Mouse (Mus musculus) right cerebral cortex, adult 2 months (tissue): ENCODE data around the gene Defb41.
A peak's percentile ranks its signal among the peaks of the same experiment; 100 is the strongest.
"Not testable (repeated sequence)": the region's sequence is repeated elsewhere in the genome, so short reads cannot be mapped to it uniquely, and the experiment has no call there.

Source experiments
- DNase-seq, 2 experiments: peaks; one replicate each; pipeline ENCODE4 v3.0.0; 2021 to 2022; ENCODE audit warnings: low spot score in 2 of 2

Defb41 gene

DNA sequence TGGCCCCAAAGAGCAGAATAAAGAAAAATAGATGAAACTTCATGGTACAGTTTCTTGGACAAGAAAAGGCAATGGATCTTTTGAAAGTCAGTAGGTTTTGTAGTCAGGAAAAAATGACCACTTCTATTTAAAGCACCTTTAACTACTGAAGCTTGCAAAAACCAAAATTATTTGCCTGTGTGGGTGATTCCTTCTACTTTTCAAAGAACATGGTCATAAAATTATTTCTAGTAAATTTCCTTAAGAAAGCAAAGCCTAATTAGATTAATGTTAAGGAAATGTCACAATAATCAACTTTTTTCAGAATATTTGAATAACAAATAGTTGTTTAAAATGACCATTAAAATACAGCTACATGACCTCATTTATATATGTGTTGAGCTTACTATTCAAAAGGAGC lies at the start of gene Defb41:
TSS of gene Defb41 (minus strand) at position 101 of the 400 bp plus-strand sequence.
- DNase-seq, result no peak

GRCm38 (mm10) chr1:18308474-18308829 lies 43.5 kb upstream of the Defb41 start:
- no peak for DNase-seq

GRCm38 (mm10) chr1:18307545-18308473 lies 42.9 kb upstream of the Defb41 start:
- DNase-seq, result no peak

- no peak for DNase-seq
These were observed 27.6 kb upstream of the Defb41 start for GRCm38 (mm10) chr1:18292515-18292914.

DNA sequence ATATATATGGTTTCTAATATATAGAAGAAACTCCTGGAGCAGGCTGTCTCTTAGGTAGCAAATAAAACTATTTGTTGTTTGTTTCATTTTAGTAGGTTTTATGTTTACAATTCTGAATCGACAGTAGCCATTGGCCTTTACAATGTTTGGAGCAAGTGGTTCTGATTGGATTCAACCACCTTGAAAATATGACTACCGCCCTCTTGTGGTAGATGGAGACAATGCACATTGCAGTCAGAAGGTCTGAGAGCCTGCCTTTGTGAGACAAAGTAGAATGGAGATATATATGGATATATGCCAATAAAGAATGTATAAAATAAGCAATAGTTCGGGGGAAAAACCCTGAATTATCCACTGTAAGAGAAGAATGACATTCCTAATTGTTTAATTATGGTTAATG lies 23.9 kb upstream of the Defb41 start:
- peak in 1 of 2 experiments; percentile 16 for DNase-seq

DNA sequence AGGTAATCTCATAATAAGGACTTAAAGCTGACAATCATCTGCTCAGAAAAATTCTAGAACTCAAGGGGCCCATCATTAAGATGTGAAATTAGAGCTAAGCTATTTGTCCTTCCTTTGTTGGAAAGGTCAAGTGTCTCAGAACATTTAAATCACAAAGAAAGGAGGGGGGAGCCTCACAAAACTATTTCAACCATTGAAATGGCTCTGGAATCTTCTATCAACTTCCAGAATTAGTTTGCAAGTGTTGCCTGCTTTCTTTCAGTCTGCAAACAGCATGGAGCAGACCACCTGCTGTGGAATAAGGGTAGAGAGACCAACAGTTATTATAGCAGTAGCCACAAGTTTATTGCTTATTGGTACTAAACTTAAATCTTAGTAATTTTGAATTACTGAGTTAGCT lies 22.4 kb upstream of the Defb41 start:
- no peak for DNase-seq

- no peak for DNase-seq
These were observed 6.2 kb upstream of the Defb41 start for GRCm38 (mm10) chr1:18271095-18271494.

DNA sequence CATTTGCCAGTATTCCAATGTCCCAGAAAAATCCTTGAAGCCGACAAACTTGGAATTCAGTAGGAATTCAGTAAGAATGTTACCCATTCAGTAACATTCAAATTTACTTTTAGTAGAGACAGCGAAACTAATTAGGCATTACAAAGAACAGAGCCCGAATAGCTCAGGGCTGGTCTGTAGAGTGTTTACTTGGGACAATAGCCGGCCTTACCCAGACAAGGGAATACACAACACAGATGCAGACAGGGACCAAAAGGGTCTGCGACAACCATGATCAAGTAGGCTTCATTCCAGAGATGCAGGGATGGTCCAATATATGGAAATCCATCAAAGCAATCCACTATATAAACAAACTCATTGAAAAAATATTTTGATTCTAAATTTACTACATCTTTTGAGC lies 3.9 kb upstream of the Defb41 start:
- DNase-seq, result no peak

DNA sequence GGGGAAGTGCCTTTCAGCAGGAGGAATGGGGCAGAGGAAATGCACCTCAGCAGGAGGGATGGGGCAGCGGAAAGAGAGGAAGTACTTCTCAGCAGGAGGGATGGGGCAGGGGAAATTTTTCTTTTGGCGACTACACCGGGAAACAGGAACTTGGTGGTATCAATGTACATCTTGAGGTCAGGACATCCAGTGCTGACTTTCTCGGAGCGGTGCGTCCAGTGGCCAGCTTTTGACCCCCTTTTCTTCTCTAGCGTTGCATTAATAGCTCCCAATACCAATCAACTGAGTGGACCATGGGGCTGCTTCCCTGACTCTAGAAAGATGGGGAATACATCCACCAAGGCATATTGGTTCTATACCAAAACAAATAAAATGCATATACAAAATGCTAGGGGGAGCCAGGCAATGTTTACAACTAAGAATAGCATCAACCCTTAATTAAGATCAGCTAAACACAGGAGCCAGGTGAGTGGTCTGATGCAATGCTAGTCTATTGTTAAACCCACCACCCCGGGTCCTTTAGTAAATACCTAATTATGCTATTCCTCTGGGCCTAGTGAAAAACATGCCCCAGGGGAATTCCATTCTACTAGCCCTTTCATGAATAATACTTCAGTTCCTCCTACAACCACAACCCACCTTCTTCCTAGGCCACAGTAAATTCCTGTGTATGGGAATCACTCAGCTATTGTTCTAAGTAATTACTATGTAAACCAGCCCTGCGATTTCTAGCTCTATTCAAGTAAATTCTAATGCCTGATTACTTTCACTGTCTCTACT lies 18.9 kb downstream of the Defb41 start:
- DNase-seq, result not testable (repeated sequence)

- DNase-seq, result no peak
These were observed 27.6 kb downstream of the Defb41 start, which contains the start of gene Defb18 for GRCm38 (mm10) chr1:18237343-18237742. Defb18 (minus strand) TSS chr1:18237443.

DNA sequence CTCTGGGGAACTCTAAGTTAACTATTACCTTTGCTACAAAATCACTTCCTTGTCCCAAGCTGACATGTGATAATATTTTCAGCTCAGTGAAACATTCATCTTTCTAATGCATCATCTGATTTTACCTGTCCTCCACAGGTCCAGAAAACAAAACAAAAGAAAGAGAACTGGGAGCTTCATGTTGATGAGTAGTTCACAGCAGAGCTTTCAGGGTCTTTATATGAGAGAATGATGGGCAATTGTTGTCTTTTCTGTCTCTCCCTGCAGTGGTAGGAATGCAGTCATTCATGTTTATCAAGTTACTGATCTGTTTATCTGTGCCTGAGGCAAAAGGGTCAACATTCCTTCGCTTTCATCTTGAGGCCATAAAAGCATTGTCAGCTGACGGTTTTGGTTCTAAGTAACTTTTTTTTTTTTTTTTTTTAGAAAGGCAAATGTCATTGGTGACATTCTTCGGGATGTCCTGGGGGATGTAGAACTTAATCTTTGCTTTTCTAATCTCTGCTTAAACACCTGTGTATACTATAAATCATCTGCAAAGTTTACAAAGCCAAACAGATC lies 41.5 kb downstream of the Defb41 start:
- no peak for DNase-seq
